Mouse (Mus musculus) Muller cell, postnatal 12 days (primary cell): Measurements from ENCODE around the gene Mindy4.
A peak's percentile ranks its signal among the peaks of the same experiment; 100 is the strongest.

ENCODE experiments used
- DNase-seq: peaks from one replicate; pipeline ENCODE4 v3.0.0-alpha.2; 2015; ENCODE audit errors: inconsistent ontology term

The Mindy4 gene

DNA sequence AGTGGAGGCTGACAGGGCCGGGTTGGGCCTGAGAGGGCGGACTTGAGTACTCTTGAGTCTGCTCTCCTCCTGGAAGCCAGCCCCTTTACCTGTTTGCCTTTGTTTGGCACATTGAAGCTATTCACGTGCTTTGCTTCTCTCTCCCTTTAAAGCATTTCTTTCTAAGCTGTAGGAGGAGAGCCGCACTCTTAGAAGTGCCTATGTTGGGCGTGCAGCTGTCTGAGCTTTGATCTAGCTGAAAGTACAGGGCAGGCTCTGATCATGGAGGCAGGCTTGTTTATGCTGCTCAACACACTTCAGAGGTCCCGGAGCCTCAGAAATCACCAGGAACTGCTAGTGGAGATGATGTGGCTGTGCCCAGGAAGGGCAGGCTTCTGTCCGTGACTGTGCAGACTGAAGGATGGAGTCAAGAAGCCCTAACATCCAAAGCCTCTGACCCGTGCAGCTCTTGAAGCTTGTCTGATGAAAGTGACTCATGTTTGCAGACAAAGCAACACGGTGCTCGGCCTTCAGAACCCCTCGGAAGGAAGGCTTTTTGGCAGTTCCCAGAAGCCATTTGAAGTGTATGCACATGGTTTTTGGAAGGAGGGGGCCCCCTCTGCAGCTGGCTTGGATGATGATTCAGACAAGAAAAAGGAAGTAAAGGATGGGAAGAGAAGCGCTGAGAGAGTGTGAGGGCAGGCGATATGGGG lies 53.5 kb downstream of the Mindy4 start:
- no peak for DNase-seq

GRCm38 (mm10) chr6:55257246-55257645 lies 54.1 kb downstream of the Mindy4 start:
- no peak for DNase-seq

GRCm38 (mm10) chr6:55258428-55259325 lies 55.5 kb downstream of the Mindy4 start:
- DNase-seq = no peak

DNA sequence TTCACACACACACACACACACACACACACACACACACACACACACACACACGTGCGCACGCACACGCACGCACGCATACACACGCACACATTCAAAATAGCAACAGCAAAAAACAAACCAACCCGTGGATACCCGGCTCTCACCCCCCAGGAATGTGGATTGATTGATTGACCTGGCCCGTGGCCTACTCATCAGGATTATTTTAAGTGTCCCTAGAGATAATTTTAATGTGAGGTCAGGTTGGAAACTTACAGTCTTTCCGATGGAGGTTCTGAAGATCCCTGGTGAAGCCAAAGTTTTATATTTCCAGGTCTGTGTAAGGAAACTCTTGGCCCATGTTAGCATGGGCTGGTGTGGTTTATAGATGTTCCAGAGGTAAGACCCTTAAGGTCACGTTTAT lies 59.0 kb downstream of the Mindy4 start:
- no peak for DNase-seq

- DNase-seq = no peak
Measured at GRCm38 (mm10) chr6:55263490-55264046, 60.4 kb downstream of the Mindy4 start.

- DNase-seq = no peak
Measured at GRCm38 (mm10) chr6:55264741-55265366, 61.7 kb downstream of the Mindy4 start.

DNA sequence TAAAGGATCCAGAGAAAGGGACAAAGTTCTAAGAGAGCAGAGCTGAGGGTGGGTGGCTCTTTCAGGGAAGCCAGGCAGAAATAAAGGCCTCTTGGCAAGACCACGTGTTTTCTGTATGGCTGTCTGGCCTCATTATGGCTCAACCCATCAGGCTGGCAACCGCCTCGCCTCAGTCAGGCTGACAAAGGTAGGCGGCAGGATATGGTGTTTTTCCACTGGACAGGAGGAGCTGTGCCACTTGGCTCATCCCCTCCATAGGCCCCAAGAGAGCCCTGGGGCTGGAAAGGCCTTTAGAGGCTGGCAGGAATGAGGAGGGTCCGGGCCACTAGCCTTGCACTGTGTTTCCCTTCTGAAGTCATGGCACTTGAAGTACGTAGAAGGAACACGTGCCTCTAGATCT lies 69.8 kb downstream of the Mindy4 start:
- DNase-seq = peak; percentile 85

GRCm38 (mm10) chr6:55273463-55273862 lies 70.3 kb downstream of the Mindy4 start:
- peak; percentile 27 for DNase-seq

GRCm38 (mm10) chr6:55275000-55275399 lies 71.8 kb downstream of the Mindy4 start:
- no peak for DNase-seq

- DNase-seq = peak; percentile 20
Measured at GRCm38 (mm10) chr6:55275786-55276185, 72.6 kb downstream of the Mindy4 start.

- no peak for DNase-seq
Measured at GRCm38 (mm10) chr6:55276692-55277282, 73.6 kb downstream of the Mindy4 start.

DNA sequence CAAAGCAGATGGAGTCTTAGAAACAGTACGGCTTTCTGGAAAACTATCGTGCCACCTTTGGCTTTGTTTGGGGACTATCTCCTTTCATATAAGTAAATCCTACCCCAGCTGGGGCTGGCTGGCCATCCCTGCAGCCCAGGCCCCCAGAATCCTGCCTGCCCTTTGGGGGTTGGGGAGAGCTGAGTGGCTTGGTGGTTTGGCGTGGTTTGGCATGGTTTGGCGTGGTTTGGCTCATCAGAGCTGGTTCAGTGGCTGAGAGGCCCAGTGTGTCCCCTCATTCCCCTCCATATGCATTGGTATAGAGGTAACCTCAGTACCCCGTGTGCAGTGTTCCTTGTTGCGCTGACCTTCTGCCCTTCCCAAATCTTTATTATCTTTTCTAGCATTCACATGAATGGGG lies 74.9 kb downstream of the Mindy4 start:
- peak; percentile 14 for DNase-seq

- no peak for DNase-seq
Measured at GRCm38 (mm10) chr6:55278520-55278919, 75.3 kb downstream of the Mindy4 start.

- no peak for DNase-seq
Measured at GRCm38 (mm10) chr6:55280979-55281378, 77.8 kb downstream of the Mindy4 start.

DNA sequence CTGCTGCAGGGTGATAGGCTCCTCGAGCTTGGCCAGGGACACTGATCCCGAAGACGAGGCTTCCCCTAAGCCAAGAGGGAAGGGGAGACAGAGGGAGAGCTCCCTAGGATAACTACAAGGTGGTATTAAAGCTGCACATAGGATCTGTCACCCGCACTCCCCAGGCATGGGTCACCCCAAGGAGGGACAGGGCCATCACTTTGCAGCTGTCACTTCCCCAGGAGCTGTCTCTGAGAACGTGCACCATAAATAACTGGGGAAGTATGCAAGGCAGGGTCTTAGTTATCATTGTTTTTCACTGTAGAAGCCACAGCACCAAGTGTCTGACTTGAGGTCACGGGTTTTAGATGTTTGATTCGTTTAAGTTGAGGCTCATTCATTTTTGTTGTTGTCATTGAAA lies 78.5 kb downstream of the Mindy4 start:
- DNase-seq = no peak

GRCm38 (mm10) chr6:55282348-55282747 lies 79.2 kb downstream of the Mindy4 start:
- DNase-seq = no peak

GRCm38 (mm10) chr6:55285218-55285617 lies 82.0 kb downstream of the Mindy4 start:
- no peak for DNase-seq

- no peak for DNase-seq
Measured at GRCm38 (mm10) chr6:55288007-55288602, 84.9 kb downstream of the Mindy4 start.

DNA sequence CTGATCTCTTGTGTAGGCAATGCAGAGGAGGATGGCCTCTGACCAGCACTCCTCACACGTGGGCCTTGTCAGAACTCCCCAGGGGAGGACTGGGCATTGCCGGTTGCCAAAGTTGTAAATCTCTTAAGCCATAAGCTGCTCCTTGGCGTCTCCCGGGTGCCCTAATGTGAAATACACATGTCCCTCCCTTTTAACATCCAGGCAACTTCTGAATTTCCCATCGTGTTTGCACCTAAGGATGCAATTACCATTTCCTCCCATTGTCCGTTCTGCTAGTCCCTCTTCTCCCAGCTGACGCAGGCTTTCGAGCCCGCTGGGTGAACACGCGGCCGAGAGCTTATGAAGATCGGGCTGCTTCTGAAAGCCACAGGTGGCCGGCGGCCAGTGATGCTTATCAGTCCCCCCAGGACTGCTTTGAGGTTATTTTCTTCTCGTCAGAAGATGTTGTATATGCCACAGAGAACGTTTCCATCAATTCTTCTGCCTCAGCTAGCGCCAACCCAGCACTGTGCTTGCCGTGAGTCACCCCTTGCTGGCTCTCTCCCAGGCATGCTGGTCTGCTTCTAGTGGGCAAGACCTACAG lies 91.5 kb downstream of the Mindy4 start:
- DNase-seq = peak; percentile 35

DNA sequence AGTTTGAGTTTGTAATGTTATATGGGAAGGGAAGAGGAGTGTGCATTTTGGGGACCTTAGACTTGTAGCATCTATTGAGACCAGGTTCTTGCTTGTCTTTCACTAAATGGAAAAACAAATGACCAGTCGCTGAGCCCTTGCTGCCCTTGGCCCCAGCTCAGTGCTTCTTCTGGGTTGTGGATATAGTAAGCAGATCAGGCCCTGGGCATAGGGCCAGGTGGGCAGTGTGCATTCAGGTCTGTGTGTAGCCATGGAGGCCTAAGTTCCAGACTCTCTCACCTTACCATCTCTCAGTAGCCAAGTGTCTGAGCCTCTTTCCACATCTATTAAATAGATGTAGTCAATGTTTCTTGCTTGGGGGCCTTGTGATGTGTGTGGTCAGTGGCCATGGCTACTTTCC lies 92.1 kb downstream of the Mindy4 start:
- DNase-seq = no peak

DNA sequence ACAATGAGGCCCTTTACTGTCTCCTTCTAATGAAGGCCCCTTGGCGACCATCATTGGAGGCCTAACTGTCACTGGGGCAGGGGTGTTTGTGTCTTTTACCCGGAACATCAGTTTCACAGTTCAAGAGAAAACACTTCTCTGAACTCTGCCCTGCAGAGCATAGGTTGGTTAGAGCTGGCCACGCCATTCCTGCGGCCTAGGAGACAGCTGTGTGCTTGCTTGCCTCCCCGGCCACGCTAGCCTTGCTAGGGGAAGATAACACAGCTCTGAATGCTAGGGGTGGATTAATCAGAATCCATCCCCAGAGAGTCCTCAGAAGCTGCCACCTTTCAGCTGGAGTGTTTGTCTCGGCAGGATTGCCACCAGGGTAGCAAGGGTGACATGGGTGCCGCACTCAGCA lies 96.3 kb downstream of the Mindy4 start:
- DNase-seq = no peak
